Mouse (Mus musculus) kidney, adult 2 months (tissue): ENCODE measurements around the gene Ube2n.

Experiments
- CTCF ChIP-seq: fragments of 200-500 bp; conservative IDR thresholded peaks from 2 replicates; pipeline ENCODE4 v1.5.1; 2011; ENCODE audit warnings: low read depth, mild to moderate bottlenecking, control low read depth, low read length, moderate library complexity, mixed read lengths; ENCODE audit not compliant: insufficient read depth, insufficient read length
- POLR2A ChIP-seq: fragments of 200-500 bp; IDR thresholded peaks from one replicate; pipeline ENCODE4 v1.6.1; 2011; ENCODE audit warnings: low read depth, low read length, control low read depth

GRCm38 (mm10) chr10:95530551-95531121, 15.7 kb downstream of the Ube2n start:
- TF ChIP-seq POLR2A, result no peak
- no peak for TF ChIP-seq CTCF
